Mouse (Mus musculus) layer of hippocampus, adult 11-12 months (tissue): ENCODE measurements around the gene Gm43302.
"Not testable (repeated sequence)": the region's sequence is repeated elsewhere in the genome, so short reads cannot be mapped to it uniquely, and the experiment has no call there.

Experiments used
- DNase-seq: peaks from one replicate; pipeline ENCODE4 v3.0.0; 2022; ENCODE audit warnings: low spot score

Gene Gm43302

DNA sequence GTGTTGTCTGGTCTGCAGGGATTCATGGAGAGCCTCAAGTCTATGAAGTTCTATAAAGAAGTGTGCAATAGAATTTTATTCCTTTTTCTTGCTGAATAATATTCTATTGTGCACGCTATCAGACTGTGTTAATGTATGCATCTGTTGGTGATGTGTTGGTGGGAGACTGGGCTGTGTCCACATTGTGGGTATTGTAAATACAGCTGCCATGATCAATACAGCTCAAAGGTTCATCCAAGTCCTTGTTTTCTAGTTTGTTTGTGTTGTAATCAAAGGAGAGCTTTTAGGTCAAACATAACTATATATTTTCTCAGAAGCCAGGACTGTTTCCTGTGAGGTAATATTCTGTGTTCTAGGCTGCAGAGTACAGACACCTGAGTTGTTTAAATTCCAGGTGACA is 94.3 kb downstream of the Gm43302 start:
- not testable (repeated sequence) for DNase-seq

DNA sequence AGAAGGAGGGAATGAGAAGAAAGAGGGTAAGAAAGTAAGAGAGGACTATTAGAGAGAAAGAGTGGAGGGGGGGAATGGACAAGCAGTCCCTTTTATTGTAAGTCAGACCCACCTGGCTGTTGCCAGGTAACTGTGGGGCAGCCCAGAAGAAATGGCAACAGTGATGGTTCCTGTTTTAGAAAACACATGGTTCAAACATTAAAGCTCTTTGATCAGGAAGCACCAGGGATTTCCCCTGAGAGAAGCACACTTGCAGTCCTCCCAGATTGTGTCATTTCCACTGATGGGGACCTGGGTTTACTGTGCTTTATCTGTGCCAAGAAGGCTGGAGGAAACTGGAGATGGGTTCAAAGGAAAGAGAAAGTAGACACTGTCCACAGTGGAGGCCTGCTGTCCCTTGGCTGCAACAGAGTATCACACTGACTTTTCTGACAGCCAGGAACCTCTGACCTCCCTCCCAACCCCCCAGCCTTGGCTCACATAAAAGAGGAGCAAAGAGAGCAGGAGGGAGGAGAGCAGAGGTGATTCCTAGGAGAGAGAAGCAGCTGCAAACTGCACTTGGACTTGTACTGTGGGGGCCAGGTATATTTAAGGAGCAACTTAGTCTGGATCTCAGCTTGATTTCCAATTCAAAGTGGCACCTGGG is 95.5 kb downstream of the Gm43302 start:
- not testable (repeated sequence) for DNase-seq

DNA sequence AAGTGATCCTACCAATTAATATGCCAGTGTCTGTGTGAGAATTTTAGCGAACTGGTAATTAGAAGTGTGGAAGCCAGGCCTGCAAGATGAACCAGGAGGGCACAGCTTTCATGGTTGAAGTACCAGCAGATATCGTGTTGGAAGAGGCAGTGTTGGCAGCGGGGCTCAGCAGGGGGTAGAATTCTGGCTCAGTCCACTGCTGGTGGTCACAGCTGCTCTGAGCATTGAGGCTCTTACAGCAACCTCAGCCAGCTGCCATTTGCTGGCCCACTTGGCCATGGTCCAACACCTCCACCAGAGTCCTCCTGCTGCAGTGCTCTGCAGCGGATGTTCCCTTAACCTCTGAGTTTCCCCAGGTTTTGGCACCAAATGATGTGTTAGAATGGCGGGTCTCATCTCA is 97.2 kb downstream of the Gm43302 start:
- DNase-seq, result not testable (repeated sequence)

DNA sequence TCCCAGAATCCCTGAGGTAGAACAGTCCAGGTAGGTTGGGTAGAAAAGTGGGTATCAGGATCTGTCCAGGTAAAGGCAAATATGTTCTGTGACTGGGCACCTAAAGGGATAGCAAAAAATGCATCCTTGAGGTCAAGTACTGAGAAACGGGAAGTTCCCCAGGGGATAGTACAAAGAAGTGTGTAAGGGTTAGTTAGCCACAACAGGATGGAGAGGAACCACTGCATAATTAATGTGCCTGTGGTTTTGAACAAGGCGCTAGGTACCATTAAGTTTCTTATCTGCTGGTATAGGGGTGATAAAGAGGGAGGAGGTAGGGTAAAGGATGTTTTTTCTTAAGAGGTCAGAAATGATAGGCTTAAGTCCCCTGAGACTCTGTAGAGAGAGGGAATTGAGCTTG is 101.0 kb downstream of the Gm43302 start:
- DNase-seq, result not testable (repeated sequence)

DNA sequence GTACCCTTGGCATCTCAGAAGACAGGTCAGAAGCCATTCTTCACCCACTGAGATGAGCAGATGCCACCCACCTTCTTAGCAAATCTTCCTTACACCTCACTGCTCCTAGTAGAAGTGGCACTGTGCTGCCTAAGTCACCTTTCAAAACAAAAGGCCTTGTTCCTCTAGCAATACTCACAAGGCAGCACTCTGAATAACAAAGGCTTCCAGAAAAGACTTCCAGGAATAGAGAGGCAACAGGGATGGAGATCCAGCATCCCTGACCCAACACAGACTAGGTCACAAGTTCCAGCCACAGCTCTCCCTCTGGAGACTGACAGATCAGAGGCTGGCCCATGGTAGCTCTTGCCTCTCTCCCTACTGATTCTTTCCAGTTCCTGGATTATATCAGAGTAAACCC is 112.0 kb downstream of the Gm43302 start:
- no peak for DNase-seq
